8 mouse cellular contexts compared by ENCODE assay signal in the genomic region with DNA sequence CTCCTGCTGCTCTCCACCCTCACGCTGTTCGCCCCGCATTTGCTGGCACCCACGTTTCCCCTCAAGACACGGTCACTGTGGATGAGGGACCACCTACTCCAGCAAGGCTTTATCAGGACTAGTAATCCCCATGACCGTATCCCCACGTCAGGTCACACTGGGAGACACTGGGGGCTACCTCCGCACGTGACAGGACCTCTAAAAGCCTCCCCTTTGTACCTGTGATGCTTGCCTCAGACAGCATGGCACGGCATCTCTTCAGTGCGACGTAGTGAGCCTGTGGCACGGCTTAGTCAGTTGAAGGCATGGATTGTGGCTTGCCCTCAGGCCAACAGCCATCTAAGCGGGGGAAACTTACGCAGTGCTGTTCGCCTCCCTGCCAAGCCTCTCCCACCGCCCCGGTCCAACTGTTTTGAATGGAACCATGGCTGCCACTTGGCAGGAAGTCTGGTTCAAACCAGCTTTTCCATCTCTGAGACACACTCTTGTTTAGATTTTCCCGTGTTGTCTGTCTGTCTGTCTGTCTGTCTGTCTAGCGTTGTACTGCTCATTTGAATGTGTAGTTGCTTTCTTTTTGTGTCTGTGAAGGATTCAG.
DNase-seq lines count a peak whose midpoint lies in the region; ATAC-seq and TF ChIP-seq lines count a peak whose summit lies in the region.

No protein-coding gene starts in this region.

- 0 out of 2 replicates have a peak, but pooled peaks have one; percentile 16 for ATAC-seq in granulocyte monocyte progenitor cell, adult 5-6 weeks (replicated peaks; ENCODE audit: poor library complexity, severe bottlenecking)
- ATAC-seq in erythroblast, adult 5-6 weeks (replicated peaks; ENCODE audit: low FRiP score, poor library complexity, severe bottlenecking): no peak

- H3K79me2 ChIP-seq in macrophage (ENCODE audit: inconsistent target): no peaks in the 10 kb centered on the region

- no peak overlapping the region for H3K27ac ChIP-seq in kidney, adult 2 months (ENCODE audit: insufficient read depth, low read depth, low read length)
- H3K27ac ChIP-seq in macrophage: no peak overlapping the region

- no peaks in the 10 kb centered on the region for H3K27me3 ChIP-seq in kidney, adult 2 months (replicated peaks; ENCODE audit: control insufficient read depth, insufficient read depth, low read length)

- H3K4me1 ChIP-seq in kidney, adult 2 months (ENCODE audit: control insufficient read depth, insufficient read depth, low read length): no peaks in the 10 kb centered on the region

- no peak for DNase-seq in kidney, adult 2 months
- no peak for DNase-seq in kidney, adult 18-20 months
- DNase-seq in MN1 (ENCODE audit: low spot score): peak; percentile 49
- DNase-seq in frontal cortex, postnatal 14 days (ENCODE audit: low spot score in 2 of 2): no peak
- no peak for DNase-seq in cerebellum, adult 8-10 months

- TF ChIP-seq CTCF in kidney, adult 2 months (conservative IDR thresholded peaks at IDR 0.05; ENCODE audit: insufficient read depth, insufficient read length, low read depth, low read length): no peak

- no peaks in the 10 kb centered on the region for H3K36me3 ChIP-seq in kidney, adult 2 months (ENCODE audit: control insufficient read depth, insufficient read depth, low read length)
- no peaks in the 10 kb centered on the region for H3K36me3 ChIP-seq in macrophage (ENCODE audit: inconsistent target)

- peak overlapping the region; percentile 33; the same call in 1 of the 2 replicates for H3K4me3 ChIP-seq in kidney, adult 2 months (ENCODE audit: insufficient read depth, low read depth, low read length)
- H3K4me3 ChIP-seq in macrophage (ENCODE audit: inconsistent target): 0 out of 2 replicates have a peak overlapping the region, but pooled peaks have one; percentile 0

- 64% methylated on average over 20 of the region's 20 CpGs for WGBS in kidney, adult 2 months
- 73% methylated on average over 20 of the region's 20 CpGs for WGBS in macrophage (ENCODE audit: missing documents)

- TF ChIP-seq POLR2A in kidney, adult 2 months (IDR thresholded peaks at IDR 0.05; ENCODE audit: low read depth, low read length): no peak
